Mouse (Mus musculus) bone marrow macrophage, adult 2 months (primary cell): Measurements from ENCODE around the gene Hdlbp.

Experiments used
- CTCF ChIP-seq: IDR thresholded peaks from 2 replicates; pipeline ENCODE4 v1.5.1; 2012; ENCODE audit warnings: low read depth, mild to moderate bottlenecking, low read length, moderate library complexity
- POLR2A ChIP-seq: IDR thresholded peaks from 2 replicates; pipeline ENCODE4 v1.6.1; 2012; ENCODE audit warnings: mild to moderate bottlenecking, low read depth, low read length, borderline replicate concordance

GRCm38 (mm10) chr1:93445111-93445821, 33.3 kb downstream of the Hdlbp start:
- TF ChIP-seq CTCF (no peak), POLR2A (no peak)
